Mouse (Mus musculus) cerebellum, adult 2 months (tissue): ENCODE measurements around the gene Ube2j2.

Source experiments
- CTCF ChIP-seq: fragments of 200-500 bp; IDR thresholded peaks from 2 replicates; pipeline ENCODE4 v1.5.1; 2011; ENCODE audit warnings: low read depth, mild to moderate bottlenecking, control low read depth, low read length, moderate library complexity, borderline replicate concordance; ENCODE audit not compliant: insufficient read depth
- POLR2A ChIP-seq: fragments of 200-500 bp; IDR thresholded peaks from 2 replicates; pipeline ENCODE4 v1.6.1; 2011; ENCODE audit warnings: low read length, control low read depth, borderline replicate concordance; ENCODE audit not compliant: insufficient read depth

DNA sequence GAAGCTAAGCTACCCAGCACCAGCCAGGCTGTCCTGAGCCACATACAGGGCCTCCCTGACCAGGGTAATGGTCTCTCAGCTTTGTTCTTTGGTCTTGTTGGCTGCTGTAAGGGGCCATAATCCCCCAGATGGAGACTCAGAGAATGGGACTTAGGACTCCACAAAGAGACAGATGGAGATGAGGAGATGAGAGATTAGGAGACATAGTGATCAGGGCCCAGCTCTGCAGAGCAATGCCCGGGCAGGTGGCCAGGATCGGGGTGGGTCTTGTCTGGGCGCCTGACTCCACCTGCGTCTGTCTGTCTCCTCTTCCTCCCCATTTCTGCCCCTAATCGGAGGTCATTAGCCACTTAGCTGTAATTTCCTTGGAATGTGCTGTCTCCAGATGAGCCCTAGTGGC, 26.7 kb downstream of the Ube2j2 start:
- TF ChIP-seq CTCF: no peak
- no peak for TF ChIP-seq POLR2A
